Mouse (Mus musculus): Measurements from ENCODE around the gene Erc2.

- TF ChIP-seq GATA1 (IDR thresholded peaks at IDR 0.05; ENCODE audit: borderline replicate concordance, low read length): no peak
- TF ChIP-seq FLI1 (IDR thresholded peaks at IDR 0.05; ENCODE audit: low read length): no peak
Observed at GRCm38 (mm10) chr14:28376208-28376805, 754.1 kb downstream of the Erc2 start.
